Mouse (Mus musculus) midbrain, embryonic 13.5 days (tissue): Measurements from ENCODE around the gene Cacng5. TPM values are rescaled to one million over a fixed set of nuclear protein-coding genes. Genes with fewer than 3 reads are reported as not detected.

Source experiments
- polyA plus RNA-seq: library from polyadenylated mRNA; unstranded; fragments of >200 nt; fragmentation: Nextera tagmentation; extraction: Ambion mirVana; gene quantifications from 2 replicates; pipeline ENCODE4 v1.2.1, GENCODE M21; 2015

The Cacng5 gene
- polyA plus RNA-seq, 1 experiment from 2014 or later: 4.1 TPM

Other genes with a start within 250 kb of the Cacng5 start
- gene Cacng1, start 198.5 kb downstream of the Cacng5 start, polyA plus RNA-seq: 0.26 and 0.58 TPM in 2 replicates
- gene Cacng4, start 120.5 kb downstream of the Cacng5 start, polyA plus RNA-seq: 40.5 and 41.6 TPM in 2 replicates